Mouse (Mus musculus) liver, embryonic 16.5 days (tissue): ENCODE measurements at regions not wholly inside any gene's neighbourhood (a gene's known extent, or its start where the extent isn't known, plus 50 kb on each side); places are given as distances from the start of the nearest gene placed in this dataset.

Experiments
- ATAC-seq: fragments of 200-750 bp; cut with Nextera tagmentation; 2 replicates; pipeline ENCODE4 v1.8.0; 2017; ENCODE audit warnings: low read depth, mild to moderate bottlenecking, moderate number of reproducible peaks, moderate library complexity
- H3K27ac ChIP-seq: fragments of 300-500 bp; sonication (generic); 2 replicates; pipeline ENCODE4 v1.5.1; 2014; ENCODE audit warnings: mild to moderate bottlenecking, low read length
- H3K27me3 ChIP-seq: fragments of 300-500 bp; sonication (generic); 2 replicates; pipeline ENCODE4 v1.6.1; 2014; ENCODE audit warnings: low read depth, low read length, mixed read lengths; ENCODE audit not compliant: control insufficient read depth, insufficient read depth
- H3K36me3 ChIP-seq: fragments of 300-500 bp; sonication (generic); 2 replicates; pipeline ENCODE4 v1.6.1; 2014; ENCODE audit warnings: mild to moderate bottlenecking; ENCODE audit not compliant: control insufficient read depth, insufficient read depth
- H3K4me1 ChIP-seq: fragments of 300-500 bp; sonication (generic); 2 replicates; pipeline ENCODE4 v1.6.1; 2014; ENCODE audit warnings: low read depth, low read length, mixed read lengths; ENCODE audit not compliant: control insufficient read depth
- H3K4me2 ChIP-seq: fragments of 300-500 bp; sonication (generic); 2 replicates; pipeline ENCODE4 v1.6.1; 2014; ENCODE audit warnings: low read depth, low read length, mixed read lengths
- H3K4me3 ChIP-seq: fragments of 300-500 bp; sonication (generic); 2 replicates; pipeline ENCODE4 v1.5.1; 2014; ENCODE audit warnings: low read depth, mild to moderate bottlenecking, low read length
- H3K9ac ChIP-seq: fragments of 300-500 bp; sonication (generic); 2 replicates; pipeline ENCODE4 v1.6.1; 2014; ENCODE audit warnings: low read depth, low read length
- H3K9me3 ChIP-seq: fragments of 300-500 bp; sonication (generic); replicated peaks from 2 replicates; pipeline ENCODE4 v1.6.1; 2016; ENCODE audit warnings: low read length; ENCODE audit not compliant: control insufficient read depth
- WGBS: fragments of 180-500 bp; shearing (Covaris S2); extraction: QIAGEN DNeasy Blood & Tissue Kit; methylation state at CpG from one replicate; pipeline ENCODE4 v1.1.7; 2014; ENCODE audit not compliant: insufficient replicate concordance; 5-methylcytosine and 5-hydroxymethylcytosine counted together

DNA sequence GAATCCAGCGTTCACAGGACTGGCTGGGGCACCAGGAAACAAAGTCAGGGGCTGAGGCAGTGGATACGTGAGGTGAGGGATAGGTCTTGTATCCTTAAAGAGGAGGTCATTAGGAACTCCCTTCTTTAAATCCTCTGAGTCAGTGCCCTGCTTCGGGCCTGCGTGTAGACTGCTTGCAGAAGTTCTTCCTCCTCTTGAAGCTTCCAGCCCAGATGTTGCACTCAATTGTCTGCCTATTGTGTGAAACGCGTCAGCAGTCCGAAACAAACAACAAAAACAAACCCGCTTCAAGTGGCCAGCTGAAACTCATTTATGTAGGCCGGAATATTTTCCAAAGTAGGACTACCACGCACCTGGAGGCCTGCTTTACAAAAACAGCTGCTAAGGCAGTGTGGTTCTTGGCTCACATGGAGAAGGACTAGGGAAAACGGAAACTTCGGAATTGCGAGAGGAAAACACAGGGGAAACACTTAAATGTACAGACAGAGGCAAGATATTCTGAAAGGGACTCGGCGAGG, 55.6 kb upstream of the Dars start:
- Histone ChIP-seq H3K4me3 (no peak overlapping the region), H3K9me3 (no peaks in the 10 kb centered on the region), H3K9ac (no peak overlapping the region), H3K36me3 (no peaks in the 10 kb centered on the region), H3K4me1 (no peaks in the 10 kb centered on the region; the same call in 1 of the 2 replicates), H3K27me3 (peaks cover 6% of the 10 kb centered on the region; the same call in 1 of the 2 replicates), H3K4me2 (peak overlapping the region; percentile 7; the same call in 1 of the 2 replicates), H3K27ac (no peak overlapping the region)
- 29% methylated on average over 15 of the region's 15 CpGs for WGBS
- no peak for ATAC-seq

DNA sequence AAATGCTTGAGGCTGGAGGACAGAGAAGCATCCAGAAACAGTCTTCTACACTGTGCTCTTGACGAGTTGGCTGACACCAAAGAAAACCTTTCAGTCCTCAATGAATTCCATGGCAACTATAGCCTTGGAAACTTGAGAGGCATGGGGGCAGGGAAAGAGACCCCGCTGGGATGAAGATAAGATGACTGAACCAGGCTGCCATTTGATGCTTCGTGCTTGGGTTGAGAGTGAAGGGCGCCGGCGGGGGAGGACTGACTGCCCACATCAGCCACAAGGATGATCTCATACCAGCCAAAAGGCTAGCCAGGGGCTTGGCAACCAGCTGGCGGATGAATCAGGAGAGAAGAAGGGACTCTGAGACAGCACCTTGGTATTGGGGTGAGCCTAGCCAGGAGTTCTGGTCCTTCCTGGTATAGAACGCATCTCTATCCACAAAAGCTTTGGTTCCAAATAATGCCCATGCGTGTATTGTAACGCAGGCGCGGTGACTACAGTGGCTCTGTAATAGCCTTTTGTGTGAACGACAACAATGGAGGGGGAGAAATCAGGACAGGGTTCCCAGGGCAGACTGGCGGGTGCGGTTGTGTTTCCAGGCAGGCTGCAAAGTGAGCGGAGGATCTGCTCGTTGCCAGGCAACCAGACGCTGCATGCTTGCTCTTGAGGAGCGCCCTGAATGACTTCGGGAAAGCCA, 55.0 kb upstream of the Dars start:
- H3K27me3 ChIP-seq: peaks cover 6% of the 10 kb centered on the region; the same call in 1 of the 2 replicates
- H3K36me3 ChIP-seq: no peaks in the 10 kb centered on the region
- H3K27ac ChIP-seq: no peak overlapping the region
- ATAC-seq: no peak
- H3K4me1 ChIP-seq: no peaks in the 10 kb centered on the region; the same call in 1 of the 2 replicates
- H3K9me3 ChIP-seq: no peaks in the 10 kb centered on the region
- no peak overlapping the region for H3K9ac ChIP-seq
- no peak overlapping the region for H3K4me3 ChIP-seq
- H3K4me2 ChIP-seq: peak overlapping the region; percentile 7; the same call in 1 of the 2 replicates
- WGBS: 5% methylated on average over 20 of the region's 20 CpGs

DNA sequence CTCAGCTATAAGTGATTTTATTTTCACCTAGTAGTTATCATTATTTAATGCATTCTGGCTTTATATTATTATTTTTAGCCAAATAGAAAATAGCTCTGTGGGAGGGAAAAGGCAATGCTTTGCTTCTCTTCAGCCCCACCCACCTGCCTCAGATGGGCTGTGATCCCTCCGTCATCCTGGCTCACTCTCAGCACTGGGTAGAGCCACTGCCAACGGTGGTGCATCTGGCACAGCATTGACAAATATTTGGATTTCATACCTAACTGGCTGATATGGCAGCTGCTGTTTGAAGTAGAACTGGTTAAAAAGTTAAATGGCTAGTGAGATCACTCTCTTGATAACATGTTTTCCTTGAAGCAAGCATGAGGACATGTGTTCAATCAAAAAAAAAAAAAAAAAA, 53.6 kb upstream of the Dars start:
- ATAC-seq: no peak
- 43% methylated on average over 2 of the region's 2 CpGs for whole genome bisulfite sequencing
- H3K9me3 ChIP-seq: no peaks in the 10 kb centered on the region
- no peak overlapping the region for H3K4me2 ChIP-seq
- H3K27ac ChIP-seq: no peak overlapping the region
- no peaks in the 10 kb centered on the region; the same call in 1 of the 2 replicates for H3K4me1 ChIP-seq
- H3K27me3 ChIP-seq: peaks cover 6% of the 10 kb centered on the region; the same call in 1 of the 2 replicates
- H3K9ac ChIP-seq: no peak overlapping the region
- H3K36me3 ChIP-seq: no peaks in the 10 kb centered on the region
- H3K4me3 ChIP-seq: no peak overlapping the region

DNA sequence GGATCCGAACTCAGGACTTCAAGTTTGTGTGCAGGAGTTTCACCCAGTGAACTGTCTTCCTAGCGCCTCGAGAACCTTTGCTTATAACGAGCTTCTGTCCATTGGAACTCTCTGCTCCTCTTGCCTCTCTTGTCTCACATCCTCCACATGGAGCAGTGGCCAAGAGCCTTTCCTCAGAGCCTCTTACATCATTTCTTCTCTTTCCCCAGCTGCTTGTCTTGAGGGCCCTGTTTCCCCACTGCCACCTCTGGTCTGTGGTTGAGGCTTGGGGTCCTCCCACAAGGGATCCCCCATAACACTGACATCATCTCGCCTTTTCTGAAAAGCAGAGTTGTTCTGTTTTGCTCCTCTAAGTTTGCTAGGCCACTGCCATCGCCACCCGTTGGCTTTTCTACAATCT, 51.9 kb upstream of the Dars start:
- ATAC-seq: no peak

More for the DNA sequence above, 51.9 kb upstream of the Dars start:
- WGBS: 66% methylated on average over 7 of the region's 7 CpGs
- H3K27ac ChIP-seq: no peak overlapping the region
- H3K4me1 ChIP-seq: no peaks in the 10 kb centered on the region; the same call in 1 of the 2 replicates
- no peak overlapping the region for H3K9ac ChIP-seq
- no peak overlapping the region for H3K4me2 ChIP-seq
- no peak overlapping the region for H3K4me3 ChIP-seq
- H3K9me3 ChIP-seq: no peaks in the 10 kb centered on the region
- no peaks in the 10 kb centered on the region for H3K36me3 ChIP-seq
- peaks cover 6% of the 10 kb centered on the region; the same call in 1 of the 2 replicates for H3K27me3 ChIP-seq
